Mouse (Mus musculus) stomach, postnatal 0 days (tissue): ENCODE measurements around the gene Zbtb25.

Source experiments
- CTCF ChIP-seq: IDR thresholded peaks from 2 replicates; pipeline ENCODE4 v1.5.1; 2016; ENCODE audit warnings: antibody characterized with exemption, low read depth, mild to moderate bottlenecking, moderate library complexity
- EP300 ChIP-seq: optimal IDR thresholded peaks from 2 replicates; pipeline ENCODE3; 2016; ENCODE audit warnings: antibody characterized with exemption

DNA sequence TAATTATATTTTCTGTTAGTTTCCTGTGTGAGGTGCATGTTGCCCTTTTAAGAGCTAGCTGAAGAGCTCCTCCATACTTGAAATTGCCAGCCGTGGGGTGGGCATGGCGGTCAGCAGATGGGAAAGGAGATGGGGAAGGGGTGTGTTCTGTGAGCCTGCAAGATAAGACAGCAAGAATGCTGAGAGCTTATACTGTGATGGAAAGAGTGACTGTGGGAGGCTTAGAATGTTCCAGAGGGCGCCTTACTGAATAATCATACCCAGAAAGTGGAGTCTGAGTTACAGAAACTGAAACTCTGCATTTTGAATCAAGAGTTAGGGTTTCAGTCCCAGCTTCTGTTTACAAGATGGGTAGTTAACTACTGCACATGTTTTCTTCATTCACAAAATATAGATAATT is 6.1 kb upstream of the Zbtb25 start:
- TF ChIP-seq CTCF (no peak), EP300 (no peak)
